Mouse (Mus musculus): ENCODE measurements at regions not wholly inside any gene's neighbourhood (a gene's known extent, or its start where the extent isn't known, plus 50 kb on each side); places are given as distances from the start of the nearest gene placed in this dataset.

GRCm38 (mm10) chr10:37436849-37437248 lies 298.1 kb upstream of the Marcks start:
- DNase-seq = no peak

- no peak for DNase-seq
Observed at GRCm38 (mm10) chr10:37434229-37434628, 295.5 kb upstream of the Marcks start.

- no peak for DNase-seq
Observed at GRCm38 (mm10) chr10:37423047-37423446, 284.3 kb upstream of the Marcks start.

- DNase-seq = peak; percentile 21
Observed at GRCm38 (mm10) chr10:37422612-37423011, 283.9 kb upstream of the Marcks start.

- DNase-seq = no peak
Observed at GRCm38 (mm10) chr10:37416321-37416720, 277.6 kb upstream of the Marcks start.

GRCm38 (mm10) chr10:37412401-37412800 lies 273.7 kb upstream of the Marcks start:
- DNase-seq = no peak

GRCm38 (mm10) chr10:37409749-37410148 lies 271.0 kb upstream of the Marcks start:
- no peak for DNase-seq

GRCm38 (mm10) chr10:37407487-37407886 lies 268.8 kb upstream of the Marcks start:
- no peak for DNase-seq

- DNase-seq = no peak
Observed at GRCm38 (mm10) chr10:37404933-37405332, 266.2 kb upstream of the Marcks start.

GRCm38 (mm10) chr10:37404407-37404806 lies 265.7 kb upstream of the Marcks start:
- DNase-seq = no peak

GRCm38 (mm10) chr10:37402376-37402775 lies 263.7 kb upstream of the Marcks start:
- no peak for DNase-seq

- no peak for DNase-seq
Observed at GRCm38 (mm10) chr10:37400991-37401390, 262.3 kb upstream of the Marcks start.

GRCm38 (mm10) chr10:37400379-37400778 lies 261.7 kb upstream of the Marcks start:
- DNase-seq = peak; percentile 33

GRCm38 (mm10) chr10:37397271-37397991 lies 258.7 kb upstream of the Marcks start:
- peak; percentile 14 for DNase-seq

GRCm38 (mm10) chr10:37390011-37390410 lies 251.3 kb upstream of the Marcks start:
- no peak for DNase-seq

GRCm38 (mm10) chr10:37386216-37386615 lies 247.5 kb upstream of the Marcks start:
- no peak for DNase-seq

- no peak for DNase-seq
Observed at GRCm38 (mm10) chr10:37380024-37380423, 241.3 kb upstream of the Marcks start.

- DNase-seq = no peak
Observed at GRCm38 (mm10) chr10:37378002-37378702, 239.4 kb upstream of the Marcks start.

- no peak for DNase-seq
Observed at GRCm38 (mm10) chr10:37377258-37378001, 238.7 kb upstream of the Marcks start.

GRCm38 (mm10) chr10:37376172-37376571 lies 237.5 kb upstream of the Marcks start:
- DNase-seq = no peak

GRCm38 (mm10) chr10:37375648-37376047 lies 236.9 kb upstream of the Marcks start:
- DNase-seq = no peak

GRCm38 (mm10) chr10:37368997-37369679 lies 230.4 kb upstream of the Marcks start:
- no peak for DNase-seq

GRCm38 (mm10) chr10:37367796-37368195 lies 229.1 kb upstream of the Marcks start:
- DNase-seq = no peak
